Mouse (Mus musculus) intestine, embryonic 14.5 days (tissue): ENCODE measurements around the gene Lrrc8c. TPM values are rescaled to one million over a fixed set of nuclear protein-coding genes. Genes with fewer than 3 reads are reported as not detected.

Source experiments
- ATAC-seq: fragments of 200-750 bp; cut with Nextera tagmentation; replicated peaks from 2 replicates; pipeline ENCODE4 v1.8.0; 2017; ENCODE audit warnings: low read depth, moderate number of reproducible peaks, moderate TSS enrichment, moderate library complexity; ENCODE audit not compliant: low FRiP score, low TSS enrichment
- DNase-seq: peaks from one replicate; pipeline ENCODE4 v3.0.0-alpha.2; 2018; ENCODE audit warnings: low spot score
- H3K27ac ChIP-seq: fragments of 300-500 bp; sonication (generic); 2 replicates; pipeline ENCODE4 v1.5.1; 2014; ENCODE audit warnings: low read depth, mild to moderate bottlenecking, control low read depth
- H3K27me3 ChIP-seq: fragments of 300-500 bp; sonication (generic); replicated peaks from 2 replicates; pipeline ENCODE4 v1.6.1; 2014; ENCODE audit warnings: low read length, control low read depth; ENCODE audit not compliant: control insufficient read depth, insufficient read depth
- H3K36me3 ChIP-seq: fragments of 300-500 bp; sonication (generic); 2 replicates; pipeline ENCODE4 v1.6.1; 2014; ENCODE audit warnings: low read length, control low read depth; ENCODE audit not compliant: control insufficient read depth, insufficient read depth
- H3K4me1 ChIP-seq: fragments of 300-500 bp; sonication (generic); replicated peaks from 2 replicates; pipeline ENCODE4 v1.6.1; 2014; ENCODE audit warnings: low read length, control low read depth, mixed read lengths; ENCODE audit not compliant: control insufficient read depth, insufficient read depth
- H3K4me2 ChIP-seq: fragments of 300-500 bp; sonication (generic); 2 replicates; pipeline ENCODE4 v1.6.1; 2014; ENCODE audit warnings: low read length
- H3K4me3 ChIP-seq: fragments of 300-500 bp; sonication (generic); 2 replicates; pipeline ENCODE4 v1.5.1; 2014; ENCODE audit warnings: low read depth, low read length, control low read depth, mixed read lengths
- H3K9ac ChIP-seq: fragments of 300-500 bp; sonication (generic); 2 replicates; pipeline ENCODE4 v1.6.1; 2014; ENCODE audit warnings: mild to moderate bottlenecking, low read length
- H3K9me3 ChIP-seq: fragments of 300-500 bp; sonication (generic); 2 replicates; pipeline ENCODE4 v1.6.1; 2016; ENCODE audit warnings: low read length, control low read depth; ENCODE audit not compliant: control insufficient read depth
- WGBS: fragments of 180-500 bp; shearing (Covaris S2); extraction: QIAGEN DNeasy Blood & Tissue Kit; methylation state at CpG from one replicate; pipeline ENCODE4 v1.1.7; 2014; 5-methylcytosine and 5-hydroxymethylcytosine counted together
- polyA plus RNA-seq: library from polyadenylated mRNA; unstranded; fragments of >200 nt; fragmentation: Nextera tagmentation; extraction: Ambion mirVana; gene quantifications from 2 replicates; pipeline ENCODE4 v1.2.1, GENCODE M21; 2014

Gene Lrrc8c
- polyA plus RNA-seq, 1 experiment from 2014 or later: 19.1 TPM

GRCm38 (mm10) chr5:105517992-105518625 lies 1.1 kb upstream of the Lrrc8c start:
- no peak for DNase-seq
- H3K9me3 ChIP-seq: no peaks in the 10 kb centered on the region
- no peaks in the 10 kb centered on the region for H3K27me3 ChIP-seq
- peak overlapping the region; percentile 64 for H3K4me3 ChIP-seq
- peak overlapping the region; percentile 80; the same call in 1 of the 2 replicates for H3K27ac ChIP-seq
- ATAC-seq: no peak; the same call in 1 of the 2 replicates
- no peak overlapping the region for H3K9ac ChIP-seq
- 4% methylated on average over 7 of the region's 7 CpGs for WGBS
- no peaks in the 10 kb centered on the region for H3K4me1 ChIP-seq
- peak overlapping the region; percentile 97 for H3K4me2 ChIP-seq
- no peaks in the 10 kb centered on the region for H3K36me3 ChIP-seq

GRCm38 (mm10) chr5:105518626-105519095 lies 527 bp upstream of the Lrrc8c start:
- DNase-seq (no peak), ATAC-seq (peak; percentile 51)
- 1% methylated on average over 16 of the region's 16 CpGs for WGBS
- Histone ChIP-seq H3K27me3 (no peaks in the 10 kb centered on the region), H3K36me3 (no peaks in the 10 kb centered on the region), H3K9me3 (no peaks in the 10 kb centered on the region), H3K4me1 (no peaks in the 10 kb centered on the region), H3K9ac (peak overlapping the region; percentile 71), H3K27ac (peak overlapping the region; percentile 80), H3K4me2 (peak overlapping the region; percentile 97), H3K4me3 (peak overlapping the region; percentile 64)

GRCm38 (mm10) chr5:105519976-105520300 lies 750 bp downstream of the Lrrc8c start:
- H3K4me2 ChIP-seq: peak overlapping the region; percentile 97
- 6% methylated on average over 5 of the region's 5 CpGs for WGBS
- peak overlapping the region; percentile 80; the same call in 1 of the 2 replicates for H3K27ac ChIP-seq
- peak overlapping the region; percentile 71 for H3K9ac ChIP-seq
- peak overlapping the region; percentile 64 for H3K4me3 ChIP-seq
- no peaks in the 10 kb centered on the region for H3K9me3 ChIP-seq
- DNase-seq (no peak), ATAC-seq (no peak)
- H3K27me3 ChIP-seq: no peaks in the 10 kb centered on the region
- H3K36me3 ChIP-seq: peaks cover 3% of the 10 kb centered on the region; the same call in 1 of the 2 replicates
- no peaks in the 10 kb centered on the region for H3K4me1 ChIP-seq

- peak overlapping the region; percentile 71 for H3K9ac ChIP-seq
- no peaks in the 10 kb centered on the region for H3K9me3 ChIP-seq
- peak overlapping the region; percentile 80; the same call in 1 of the 2 replicates for H3K27ac ChIP-seq
- peak overlapping the region; percentile 97 for H3K4me2 ChIP-seq
- 51% methylated on average over 9 of the region's 9 CpGs for WGBS
- H3K27me3 ChIP-seq: no peaks in the 10 kb centered on the region
- peak overlapping the region; percentile 64 for H3K4me3 ChIP-seq
- peaks cover 5% of the 10 kb centered on the region; the same call in 1 of the 2 replicates for H3K36me3 ChIP-seq
- ATAC-seq: no peak
- H3K4me1 ChIP-seq: no peaks in the 10 kb centered on the region
- no peak for DNase-seq
Measured at GRCm38 (mm10) chr5:105520442-105520965, 1.3 kb downstream of the Lrrc8c start.

GRCm38 (mm10) chr5:105523452-105523851 lies 4.3 kb downstream of the Lrrc8c start:
- WGBS: 56% methylated on average over 3 of the region's 3 CpGs
- ATAC-seq: no peak
- DNase-seq: no peak
- Histone ChIP-seq H3K27ac (no peak overlapping the region), H3K9me3 (no peaks in the 10 kb centered on the region), H3K9ac (no peak overlapping the region), H3K4me3 (no peak overlapping the region), H3K4me2 (no peak overlapping the region), H3K4me1 (no peaks in the 10 kb centered on the region), H3K36me3 (peaks cover 5% of the 10 kb centered on the region; the same call in 1 of the 2 replicates), H3K27me3 (no peaks in the 10 kb centered on the region)

- H3K4me2 ChIP-seq: no peak overlapping the region
- H3K27me3 ChIP-seq: no peaks in the 10 kb centered on the region
- peaks cover 5% of the 10 kb centered on the region; the same call in 1 of the 2 replicates for H3K36me3 ChIP-seq
- H3K9me3 ChIP-seq: no peaks in the 10 kb centered on the region
- H3K4me1 ChIP-seq: no peaks in the 10 kb centered on the region
- no peak overlapping the region for H3K27ac ChIP-seq
- WGBS: 91% methylated on average over 12 of the region's 12 CpGs
- DNase-seq (no peak), ATAC-seq (no peak)
- H3K4me3 ChIP-seq: no peak overlapping the region
- no peak overlapping the region for H3K9ac ChIP-seq
Measured at GRCm38 (mm10) chr5:105525004-105525403, 5.8 kb downstream of the Lrrc8c start.

- WGBS: 85% methylated on average over 4 of the region's 4 CpGs
- Histone ChIP-seq H3K9ac (no peak overlapping the region), H3K4me3 (no peak overlapping the region), H3K36me3 (peaks cover 5% of the 10 kb centered on the region; the same call in 1 of the 2 replicates), H3K27me3 (no peaks in the 10 kb centered on the region), H3K4me1 (0 out of 2 replicates have a peak, but pooled peaks cover 5% of the 10 kb centered on the region), H3K4me2 (no peak overlapping the region), H3K27ac (no peak overlapping the region), H3K9me3 (no peaks in the 10 kb centered on the region)
- no peak for DNase-seq
- no peak for ATAC-seq
Measured at GRCm38 (mm10) chr5:105526107-105526645, 7.0 kb downstream of the Lrrc8c start.

- 83% methylated on average over 9 of the region's 9 CpGs for WGBS
Measured at GRCm38 (mm10) chr5:105526766-105527165, 7.6 kb downstream of the Lrrc8c start.

More at GRCm38 (mm10) chr5:105526766-105527165, 7.6 kb downstream of the Lrrc8c start:
- peaks cover 5% of the 10 kb centered on the region; the same call in 1 of the 2 replicates for H3K36me3 ChIP-seq
- DNase-seq: no peak
- H3K4me3 ChIP-seq: no peak overlapping the region
- ATAC-seq: no peak
- H3K4me2 ChIP-seq: no peak overlapping the region
- H3K27ac ChIP-seq: no peak overlapping the region
- no peak overlapping the region for H3K9ac ChIP-seq
- H3K27me3 ChIP-seq: no peaks in the 10 kb centered on the region
- 0 out of 2 replicates have a peak, but pooled peaks cover 5% of the 10 kb centered on the region for H3K4me1 ChIP-seq
- H3K9me3 ChIP-seq: no peaks in the 10 kb centered on the region
